Mouse (Mus musculus): ENCODE measurements around the gene Gm30083. TPM values are rescaled to one million over a fixed set of nuclear protein-coding genes. Genes with fewer than 3 reads are reported as not detected.

The Gm30083 gene
- polyA plus RNA-seq, 1 experiment from 2014 or later, result not detected

- no peak for ATAC-seq
- 64% methylated on average over 5 of the region's 5 CpGs for WGBS
- no peak overlapping the region for H3K27ac ChIP-seq (ENCODE audit: low read length)
Observed at GRCm38 (mm10) chr14:33974752-33975151, 40.2 kb downstream of the Gm30083 start.

GRCm38 (mm10) chr14:33972679-33973078, 42.3 kb downstream of the Gm30083 start:
- H3K27me3 ChIP-seq (replicated peaks; ENCODE audit: control insufficient read depth, insufficient read depth, low read length), result no peaks in the 10 kb centered on the region
- 50% methylated on average over 7 of the region's 7 CpGs for WGBS
- H3K36me3 ChIP-seq (ENCODE audit: control insufficient read depth, insufficient read depth, low read length), result no peaks in the 10 kb centered on the region
- H3K9ac ChIP-seq (ENCODE audit: low read depth, low read length), result no peak overlapping the region
- ATAC-seq, result no peak
- H3K4me2 ChIP-seq (ENCODE audit: low read depth, low read length), result no peak overlapping the region
- H3K4me1 ChIP-seq (ENCODE audit: control insufficient read depth, insufficient read depth, low read length), result no peaks in the 10 kb centered on the region
- no peaks in the 10 kb centered on the region for H3K9me3 ChIP-seq (ENCODE audit: control insufficient read depth, low read length)
- H3K4me3 ChIP-seq (ENCODE audit: low read length), result no peak overlapping the region
- no peak overlapping the region for H3K27ac ChIP-seq (ENCODE audit: low read length)

More at GRCm38 (mm10) chr14:33974752-33975151, 40.2 kb downstream of the Gm30083 start:
- Histone ChIP-seq H3K9ac (ENCODE audit: low read depth, low read length) (no peak overlapping the region), H3K27me3 (replicated peaks; ENCODE audit: control insufficient read depth, insufficient read depth, low read length) (no peaks in the 10 kb centered on the region; the same call in 1 of the 2 replicates), H3K4me3 (ENCODE audit: low read length) (no peak overlapping the region), H3K36me3 (ENCODE audit: control insufficient read depth, insufficient read depth, low read length) (no peaks in the 10 kb centered on the region), H3K4me2 (ENCODE audit: low read depth, low read length) (no peak overlapping the region), H3K4me1 (ENCODE audit: control insufficient read depth, insufficient read depth, low read length) (peaks cover 7% of the 10 kb centered on the region), H3K9me3 (ENCODE audit: control insufficient read depth, low read length) (no peaks in the 10 kb centered on the region)

- Histone ChIP-seq H3K4me1 (ENCODE audit: control insufficient read depth, insufficient read depth, low read length) (no peaks in the 10 kb centered on the region), H3K9ac (ENCODE audit: low read depth, low read length) (no peak overlapping the region), H3K36me3 (ENCODE audit: control insufficient read depth, insufficient read depth, low read length) (no peaks in the 10 kb centered on the region), H3K9me3 (ENCODE audit: control insufficient read depth, low read length) (no peaks in the 10 kb centered on the region), H3K27ac (ENCODE audit: low read length) (no peak overlapping the region), H3K4me3 (ENCODE audit: low read length) (no peak overlapping the region), H3K4me2 (ENCODE audit: low read depth, low read length) (no peak overlapping the region), H3K27me3 (replicated peaks; ENCODE audit: control insufficient read depth, insufficient read depth, low read length) (no peaks in the 10 kb centered on the region)
- ATAC-seq, result no peak
- WGBS, result 61% methylated on average over 7 of the region's 7 CpGs
Observed at GRCm38 (mm10) chr14:33965675-33966074, 49.3 kb downstream of the Gm30083 start.

GRCm38 (mm10) chr14:33959341-33959740, 55.6 kb downstream of the Gm30083 start:
- no peak overlapping the region for H3K4me3 ChIP-seq (ENCODE audit: low read length)
- no peak overlapping the region for H3K27ac ChIP-seq (ENCODE audit: low read length)

GRCm38 (mm10) chr14:33958841-33959240, 56.1 kb downstream of the Gm30083 start:
- no peaks in the 10 kb centered on the region for H3K4me1 ChIP-seq (ENCODE audit: control insufficient read depth, insufficient read depth, low read length)
- no peak overlapping the region for H3K9ac ChIP-seq (ENCODE audit: low read depth, low read length)
- H3K4me2 ChIP-seq (ENCODE audit: low read depth, low read length), result no peak overlapping the region
- no peak for ATAC-seq
- no peak overlapping the region for H3K4me3 ChIP-seq (ENCODE audit: low read length)
- H3K36me3 ChIP-seq (ENCODE audit: control insufficient read depth, insufficient read depth, low read length), result no peaks in the 10 kb centered on the region
- 53% methylated on average over 3 of the region's 3 CpGs for whole genome bisulfite sequencing
- H3K27ac ChIP-seq (ENCODE audit: low read length), result no peak overlapping the region
- H3K27me3 ChIP-seq (replicated peaks; ENCODE audit: control insufficient read depth, insufficient read depth, low read length), result no peaks in the 10 kb centered on the region
- H3K9me3 ChIP-seq (ENCODE audit: control insufficient read depth, low read length), result no peaks in the 10 kb centered on the region

More at GRCm38 (mm10) chr14:33959341-33959740, 55.6 kb downstream of the Gm30083 start:
- ATAC-seq, result no peak
- no peaks in the 10 kb centered on the region for H3K27me3 ChIP-seq (replicated peaks; ENCODE audit: control insufficient read depth, insufficient read depth, low read length)
- WGBS, result 10% methylated on average over 9 of the region's 9 CpGs
- no peak overlapping the region for H3K4me2 ChIP-seq (ENCODE audit: low read depth, low read length)
- H3K9me3 ChIP-seq (ENCODE audit: control insufficient read depth, low read length), result no peaks in the 10 kb centered on the region
- no peak overlapping the region for H3K9ac ChIP-seq (ENCODE audit: low read depth, low read length)
- H3K36me3 ChIP-seq (ENCODE audit: control insufficient read depth, insufficient read depth, low read length), result no peaks in the 10 kb centered on the region
- H3K4me1 ChIP-seq (ENCODE audit: control insufficient read depth, insufficient read depth, low read length), result no peaks in the 10 kb centered on the region

GRCm38 (mm10) chr14:33958186-33958585, 56.8 kb downstream of the Gm30083 start:
- no peak for ATAC-seq
- 90% methylated on average over 4 of the region's 4 CpGs for WGBS

GRCm38 (mm10) chr14:33956055-33956454, 58.9 kb downstream of the Gm30083 start:
- H3K36me3 ChIP-seq (ENCODE audit: control insufficient read depth, insufficient read depth, low read length), result no peaks in the 10 kb centered on the region
- H3K4me3 ChIP-seq (ENCODE audit: low read length), result no peak overlapping the region
- no peak overlapping the region for H3K9ac ChIP-seq (ENCODE audit: low read depth, low read length)
- H3K4me1 ChIP-seq (ENCODE audit: control insufficient read depth, insufficient read depth, low read length), result no peaks in the 10 kb centered on the region
- 74% methylated on average over 13 of the region's 13 CpGs for WGBS
- no peak overlapping the region for H3K4me2 ChIP-seq (ENCODE audit: low read depth, low read length)
- no peaks in the 10 kb centered on the region for H3K9me3 ChIP-seq (ENCODE audit: control insufficient read depth, low read length)
- no peaks in the 10 kb centered on the region for H3K27me3 ChIP-seq (replicated peaks; ENCODE audit: control insufficient read depth, insufficient read depth, low read length)
- no peak overlapping the region for H3K27ac ChIP-seq (ENCODE audit: low read length)
- ATAC-seq, result no peak

More at GRCm38 (mm10) chr14:33958186-33958585, 56.8 kb downstream of the Gm30083 start:
- H3K36me3 ChIP-seq (ENCODE audit: control insufficient read depth, insufficient read depth, low read length), result no peaks in the 10 kb centered on the region
- no peaks in the 10 kb centered on the region for H3K27me3 ChIP-seq (replicated peaks; ENCODE audit: control insufficient read depth, insufficient read depth, low read length)
- H3K4me2 ChIP-seq (ENCODE audit: low read depth, low read length), result no peak overlapping the region
- H3K4me3 ChIP-seq (ENCODE audit: low read length), result no peak overlapping the region
- H3K9ac ChIP-seq (ENCODE audit: low read depth, low read length), result no peak overlapping the region
- H3K9me3 ChIP-seq (ENCODE audit: control insufficient read depth, low read length), result no peaks in the 10 kb centered on the region
- no peaks in the 10 kb centered on the region for H3K4me1 ChIP-seq (ENCODE audit: control insufficient read depth, insufficient read depth, low read length)
- no peak overlapping the region for H3K27ac ChIP-seq (ENCODE audit: low read length)

GRCm38 (mm10) chr14:33953761-33954160, 61.2 kb downstream of the Gm30083 start, which contains the start of gene Rbp3:
Gene Rbp3 (plus strand): TSS chr14:33954003.
- H3K27me3 ChIP-seq (replicated peaks; ENCODE audit: control insufficient read depth, insufficient read depth, low read length), result no peaks in the 10 kb centered on the region
- H3K4me1 ChIP-seq (ENCODE audit: control insufficient read depth, insufficient read depth, low read length), result no peaks in the 10 kb centered on the region
- no peaks in the 10 kb centered on the region for H3K36me3 ChIP-seq (ENCODE audit: control insufficient read depth, insufficient read depth, low read length)
- H3K4me2 ChIP-seq (ENCODE audit: low read depth, low read length), result no peak within 1 kb of the TSS
- H3K9ac ChIP-seq (ENCODE audit: low read depth, low read length), result no peak within 1 kb of the TSS
- H3K4me3 ChIP-seq (ENCODE audit: low read length), result no peak within 1 kb of the TSS
- 81% methylated on average over 5 of the region's 5 CpGs for WGBS
- no peak for ATAC-seq
- no peaks in the 10 kb centered on the region for H3K9me3 ChIP-seq (ENCODE audit: control insufficient read depth, low read length)
- H3K27ac ChIP-seq (ENCODE audit: low read length), result no peak within 1 kb of the TSS

GRCm38 (mm10) chr14:33952233-33952981, 62.6 kb downstream of the Gm30083 start:
- Histone ChIP-seq H3K9me3 (ENCODE audit: control insufficient read depth, low read length) (no peaks in the 10 kb centered on the region), H3K4me2 (ENCODE audit: low read depth, low read length) (no peak overlapping the region), H3K4me3 (ENCODE audit: low read length) (no peak overlapping the region), H3K27ac (ENCODE audit: low read length) (no peak overlapping the region), H3K4me1 (ENCODE audit: control insufficient read depth, insufficient read depth, low read length) (no peaks in the 10 kb centered on the region), H3K9ac (ENCODE audit: low read depth, low read length) (no peak overlapping the region), H3K27me3 (replicated peaks; ENCODE audit: control insufficient read depth, insufficient read depth, low read length) (no peaks in the 10 kb centered on the region), H3K36me3 (ENCODE audit: control insufficient read depth, insufficient read depth, low read length) (no peaks in the 10 kb centered on the region)
- ATAC-seq, result no peak
- WGBS, result 48% methylated on average over 6 of the region's 6 CpGs
